Mouse (Mus musculus): ENCODE results near the gene Sertad2. TPM values are rescaled to one million over a fixed set of nuclear protein-coding genes. Genes with fewer than 3 reads are reported as not detected.

Gene Sertad2
- polyA plus RNA-seq, 1 experiment from 2014 or later: 36.0 TPM

DNA sequence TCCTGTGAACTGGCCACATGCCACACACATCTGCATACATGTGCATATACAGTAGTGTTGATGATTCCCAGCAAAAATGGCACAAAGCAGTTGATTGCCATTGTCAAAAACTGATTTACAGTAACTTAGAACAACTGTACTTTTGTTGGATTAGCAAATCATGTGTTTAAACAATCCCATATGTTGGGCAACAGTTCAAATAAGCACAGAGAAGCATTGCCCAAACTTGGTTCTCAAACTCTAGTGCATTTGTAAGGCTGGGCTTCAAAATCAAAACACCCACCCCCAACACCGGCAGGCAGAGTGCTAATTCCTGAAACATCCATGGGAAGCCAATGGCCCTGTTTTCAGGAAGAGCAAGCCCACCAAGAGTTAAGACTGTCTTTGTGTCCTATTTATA lies 108.1 kb downstream of the Sertad2 start:
- peaks cover 24% of the 10 kb centered on the region for H3K4me1 ChIP-seq (replicated peaks; ENCODE audit: insufficient read depth, low read length)
- H3K4me2 ChIP-seq (ENCODE audit: low read length): no peak overlapping the region
- DNase-seq (ENCODE audit: low spot score): no peak
- no peak overlapping the region for H3K27ac ChIP-seq
- no peak for ATAC-seq (replicated peaks; ENCODE audit: low FRiP score, low read depth)
- H3K4me3 ChIP-seq (replicated peaks; ENCODE audit: low read depth, low read length): no peak overlapping the region
- WGBS: 67% methylated on average over 1 of the region's 1 CpGs
- no peaks in the 10 kb centered on the region for H3K9me3 ChIP-seq (replicated peaks; ENCODE audit: low read length)
- peaks cover 11% of the 10 kb centered on the region for H3K36me3 ChIP-seq (ENCODE audit: insufficient read depth, low read length)
- TF ChIP-seq CTCF (IDR thresholded peaks at IDR 0.05; ENCODE audit: low read depth): no peak
- H3K9ac ChIP-seq (ENCODE audit: low read depth, low read length): no peak overlapping the region
- no peaks in the 10 kb centered on the region for H3K27me3 ChIP-seq (ENCODE audit: insufficient read depth, low read length)

DNA sequence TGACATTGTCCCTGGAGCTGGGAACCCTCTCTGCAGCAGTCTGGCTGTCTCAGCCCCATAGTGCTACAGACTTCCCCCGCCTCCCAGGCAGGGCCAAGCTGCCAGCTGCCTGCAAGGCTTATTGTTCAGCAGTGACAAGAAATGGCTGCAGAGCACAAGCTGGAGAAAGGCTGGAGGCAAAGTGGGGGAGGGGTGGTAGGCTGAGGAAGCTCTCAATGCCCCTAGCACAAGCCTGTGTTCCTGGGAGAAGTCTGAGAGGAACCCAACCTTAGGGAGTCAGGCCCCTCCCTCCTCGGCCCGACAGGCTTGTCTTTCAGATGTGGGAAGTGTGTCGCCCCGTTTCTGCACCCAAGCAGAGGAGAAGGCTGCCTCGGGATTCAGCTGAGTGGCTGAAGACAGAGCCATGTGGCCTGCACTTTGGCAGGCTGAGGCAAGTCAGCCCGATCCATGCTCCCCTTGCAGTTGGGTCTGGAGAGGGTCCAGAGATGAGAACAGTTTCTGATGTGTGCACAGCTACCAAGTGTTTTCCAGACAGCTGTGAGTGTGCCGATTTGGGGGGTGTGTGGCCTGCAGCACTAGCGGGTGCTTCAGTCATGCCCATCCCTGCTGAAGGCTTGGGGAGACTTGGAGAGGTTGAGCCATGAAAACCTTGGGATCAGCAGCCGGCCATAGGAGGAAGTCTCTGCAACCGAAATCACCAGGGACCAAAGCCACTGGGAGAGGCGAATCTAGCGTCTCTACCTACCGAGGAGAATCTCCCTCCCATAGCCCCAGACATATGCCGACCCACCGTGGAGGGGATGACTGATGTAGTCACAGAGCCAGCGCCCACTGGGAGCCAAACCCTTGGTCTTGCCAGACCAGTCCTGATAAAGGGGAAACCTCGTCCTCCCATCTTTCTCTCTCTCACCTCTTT lies 113.0 kb downstream of the Sertad2 start:
- DNase-seq (ENCODE audit: low spot score) (peak; percentile 69), ATAC-seq (replicated peaks; ENCODE audit: low FRiP score, low read depth) (peak; percentile 50; the same call in 1 of the 2 replicates)
- Histone ChIP-seq H3K27ac (peak overlapping the region; percentile 48), H3K27me3 (ENCODE audit: insufficient read depth, low read length) (no peaks in the 10 kb centered on the region), H3K9me3 (replicated peaks; ENCODE audit: low read length) (no peaks in the 10 kb centered on the region), H3K9ac (ENCODE audit: low read depth, low read length) (0 out of 2 replicates have a peak overlapping the region, but pooled peaks have one; percentile 15), H3K4me2 (ENCODE audit: low read length) (peak overlapping the region; percentile 19), H3K4me1 (replicated peaks; ENCODE audit: insufficient read depth, low read length) (peaks cover 7% of the 10 kb centered on the region; the same call in 1 of the 2 replicates), H3K4me3 (replicated peaks; ENCODE audit: low read depth, low read length) (no peak overlapping the region), H3K36me3 (ENCODE audit: insufficient read depth, low read length) (no peaks in the 10 kb centered on the region; the same call in 1 of the 2 replicates)
- TF ChIP-seq CTCF (IDR thresholded peaks at IDR 0.05; ENCODE audit: low read depth): no peak
- WGBS: 26% methylated on average over 18 of the region's 18 CpGs

GRCm38 (mm10) chr11:20656711-20657057 lies 113.6 kb downstream of the Sertad2 start:
- H3K36me3 ChIP-seq (ENCODE audit: insufficient read depth, low read length): no peaks in the 10 kb centered on the region
- peaks cover 7% of the 10 kb centered on the region; the same call in 1 of the 2 replicates for H3K4me1 ChIP-seq (replicated peaks; ENCODE audit: insufficient read depth, low read length)
- H3K27me3 ChIP-seq (ENCODE audit: insufficient read depth, low read length): no peaks in the 10 kb centered on the region
- ATAC-seq (replicated peaks; ENCODE audit: low FRiP score, low read depth): 0 out of 2 replicates have a peak, but pooled peaks have one; percentile 30
- DNase-seq (ENCODE audit: low spot score): no peak
- TF ChIP-seq CTCF (IDR thresholded peaks at IDR 0.05; ENCODE audit: low read depth): no peak
- H3K27ac ChIP-seq: no peak overlapping the region
- WGBS: 36% methylated on average over 10 of the region's 10 CpGs
- H3K9ac ChIP-seq (ENCODE audit: low read depth, low read length): no peak overlapping the region
- no peak overlapping the region for H3K4me3 ChIP-seq (replicated peaks; ENCODE audit: low read depth, low read length)
- H3K9me3 ChIP-seq (replicated peaks; ENCODE audit: low read length): no peaks in the 10 kb centered on the region
- 0 out of 2 replicates have a peak overlapping the region, but pooled peaks have one; percentile 19 for H3K4me2 ChIP-seq (ENCODE audit: low read length)

GRCm38 (mm10) chr11:20659094-20659493 lies 116.0 kb downstream of the Sertad2 start:
- H3K27me3 ChIP-seq (ENCODE audit: insufficient read depth, low read length): no peaks in the 10 kb centered on the region
- no peak overlapping the region for H3K27ac ChIP-seq
- H3K4me1 ChIP-seq (replicated peaks; ENCODE audit: insufficient read depth, low read length): peaks cover 7% of the 10 kb centered on the region; the same call in 1 of the 2 replicates
- no peaks in the 10 kb centered on the region for H3K36me3 ChIP-seq (ENCODE audit: insufficient read depth, low read length)
- WGBS: 68% methylated on average over 3 of the region's 3 CpGs
- ATAC-seq (replicated peaks; ENCODE audit: low FRiP score, low read depth): no peak
- TF ChIP-seq CTCF (IDR thresholded peaks at IDR 0.05; ENCODE audit: low read depth): no peak
- H3K4me3 ChIP-seq (replicated peaks; ENCODE audit: low read depth, low read length): no peak overlapping the region
- no peak overlapping the region for H3K9ac ChIP-seq (ENCODE audit: low read depth, low read length)
- DNase-seq (ENCODE audit: low spot score): no peak
- no peaks in the 10 kb centered on the region for H3K9me3 ChIP-seq (replicated peaks; ENCODE audit: low read length)
- no peak overlapping the region for H3K4me2 ChIP-seq (ENCODE audit: low read length)

DNA sequence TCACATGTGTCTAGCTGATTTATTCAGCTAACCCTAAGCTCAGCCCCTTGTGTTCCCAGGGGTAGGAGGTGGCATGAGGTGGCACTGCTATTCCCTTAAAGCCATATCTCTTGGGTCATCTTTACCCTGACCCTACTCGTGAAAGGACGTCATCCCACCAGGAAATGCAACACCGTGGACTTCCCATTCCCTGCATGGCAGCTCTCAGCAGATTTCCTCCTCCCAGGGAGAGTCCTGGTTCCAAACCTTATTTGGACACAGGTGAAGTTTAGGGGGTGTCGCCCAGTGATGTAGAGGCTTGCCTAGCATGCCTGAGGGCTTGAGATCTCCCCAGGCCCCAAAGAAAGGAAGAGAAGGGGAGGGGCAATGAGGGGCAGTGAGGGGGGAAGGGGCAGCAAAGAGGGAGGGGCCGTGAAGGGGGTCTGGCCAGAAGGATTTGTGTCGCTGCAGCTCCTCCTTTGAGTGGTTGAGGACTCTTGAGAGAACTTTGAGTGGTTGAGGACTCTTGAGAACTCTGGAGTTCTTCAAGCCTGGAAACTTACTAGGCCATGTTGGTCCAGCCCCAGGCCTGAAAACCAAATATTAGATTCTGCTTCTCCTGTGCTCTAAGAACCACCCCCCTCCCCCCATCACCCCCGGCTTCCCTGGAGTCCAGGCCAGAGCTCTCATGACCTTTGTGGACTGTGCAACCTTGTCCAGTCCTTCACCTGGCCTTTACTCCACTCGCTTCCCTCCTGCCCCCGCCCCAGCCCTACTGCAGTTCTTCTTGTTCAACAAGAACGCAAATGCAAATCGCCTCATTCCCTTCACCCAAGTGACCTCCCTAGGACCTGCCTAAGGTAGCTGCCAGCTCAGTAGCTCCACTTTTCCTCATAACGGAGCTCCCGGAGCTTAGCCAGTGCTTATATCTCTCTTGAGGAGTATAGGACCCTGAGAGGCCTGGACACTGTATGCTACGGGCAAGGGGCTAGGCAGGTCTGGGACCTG lies 117.4 kb downstream of the Sertad2 start:
- Histone ChIP-seq H3K9me3 (replicated peaks; ENCODE audit: low read length) (no peaks in the 10 kb centered on the region), H3K36me3 (ENCODE audit: insufficient read depth, low read length) (no peaks in the 10 kb centered on the region), H3K27ac (no peak overlapping the region), H3K4me3 (replicated peaks; ENCODE audit: low read depth, low read length) (no peak overlapping the region), H3K4me1 (replicated peaks; ENCODE audit: insufficient read depth, low read length) (peaks cover 4% of the 10 kb centered on the region; the same call in 1 of the 2 replicates), H3K4me2 (ENCODE audit: low read length) (no peak overlapping the region), H3K27me3 (ENCODE audit: insufficient read depth, low read length) (no peaks in the 10 kb centered on the region), H3K9ac (ENCODE audit: low read depth, low read length) (no peak overlapping the region)
- no peak for TF ChIP-seq CTCF (IDR thresholded peaks at IDR 0.05; ENCODE audit: low read depth)
- DNase-seq (ENCODE audit: low spot score): no peak
- WGBS: 81% methylated on average over 14 of the region's 14 CpGs
- no peak for ATAC-seq (replicated peaks; ENCODE audit: low FRiP score, low read depth)

- Histone ChIP-seq H3K9me3 (replicated peaks; ENCODE audit: low read length) (no peaks in the 10 kb centered on the region), H3K36me3 (ENCODE audit: insufficient read depth, low read length) (no peaks in the 10 kb centered on the region), H3K4me2 (ENCODE audit: low read length) (no peak overlapping the region), H3K27me3 (ENCODE audit: insufficient read depth, low read length) (no peaks in the 10 kb centered on the region), H3K4me1 (replicated peaks; ENCODE audit: insufficient read depth, low read length) (no peaks in the 10 kb centered on the region), H3K4me3 (replicated peaks; ENCODE audit: low read depth, low read length) (no peak overlapping the region), H3K9ac (ENCODE audit: low read depth, low read length) (no peak overlapping the region), H3K27ac (no peak overlapping the region)
- no peak for ATAC-seq (replicated peaks; ENCODE audit: low FRiP score, low read depth)
- TF ChIP-seq CTCF (IDR thresholded peaks at IDR 0.05; ENCODE audit: low read depth): peak; percentile 81
- peak; percentile 83 for DNase-seq (ENCODE audit: low spot score)
- 41% methylated on average over 4 of the region's 4 CpGs for WGBS
Measured at GRCm38 (mm10) chr11:20661652-20662051, 118.6 kb downstream of the Sertad2 start.
